In the genomic region with DNA sequence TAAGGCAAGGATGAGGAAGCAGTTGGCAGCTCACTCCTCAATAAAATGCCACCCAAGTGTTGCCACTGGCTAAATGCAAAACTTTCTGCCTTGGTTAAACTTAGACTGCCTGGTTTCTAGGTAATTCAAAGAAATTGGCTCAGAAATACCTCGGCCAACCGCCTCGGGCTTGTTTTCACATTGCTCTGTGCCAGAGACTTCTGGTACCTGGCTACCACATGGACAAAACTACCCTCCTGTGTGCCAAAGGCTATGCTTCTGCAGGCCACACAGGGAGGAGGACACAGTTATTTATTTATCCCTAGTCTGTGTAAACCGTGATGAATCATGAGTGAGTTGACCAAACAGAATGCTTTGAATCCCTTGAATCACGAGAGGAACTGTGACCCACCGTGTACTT, we compare ENCODE assay signal across 25 mouse cellular contexts.
DNase-seq lines count a peak whose midpoint lies in the region; ATAC-seq and TF ChIP-seq lines count a peak whose summit lies in the region.
"Had no signal": no experiment of that assay in that cellular context is flagged by ENCODE, and none has a peak within 500 bp of the region (broad histone marks: within the 10 kb centered on the region; RNA-seq: fewer than 3 reads in every experiment).

No protein-coding gene starts in this region.

- no peaks in the 10 kb centered on the region for H3K27me3 ChIP-seq in kidney, embryonic 14.5 days (ENCODE audit: control insufficient read depth, insufficient read depth, low read length)
- no peaks in the 10 kb centered on the region for H3K27me3 ChIP-seq in myocyte (ENCODE audit: control insufficient read depth, insufficient read depth, insufficient read length)
- H3K27me3 ChIP-seq in liver, embryonic 11.5 days (replicated peaks; ENCODE audit: control insufficient read depth, insufficient read depth, low read length), result no peaks in the 10 kb centered on the region
- H3K27me3 ChIP-seq: heart, embryonic 12.5 days; limb, embryonic 13.5 days; midbrain, embryonic 15.5 days; neural tube, embryonic 13.5 days had no signal

- no peak overlapping the region for H3K4me3 ChIP-seq in kidney, embryonic 14.5 days (ENCODE audit: low read length)
- H3K4me3 ChIP-seq in myocyte, result no peak overlapping the region
- H3K4me3 ChIP-seq in liver, embryonic 11.5 days (ENCODE audit: low read depth, low read length), result no peak overlapping the region
- H3K4me3 ChIP-seq: gastrocnemius, adult 2 months; heart, embryonic 12.5 days; hindbrain, embryonic 10.5 days; limb, embryonic 13.5 days; midbrain, embryonic 15.5 days; neural tube, embryonic 13.5 days had no signal

- ATAC-seq in kidney, embryonic 14.5 days (ENCODE audit: low FRiP score, low TSS enrichment), result no peak
- no peak for ATAC-seq in liver, embryonic 11.5 days (replicated peaks; ENCODE audit: low FRiP score)
- ATAC-seq: forebrain, embryonic 14.5 days; hindbrain, postnatal 0 days; intestine, postnatal 0 days; midbrain, embryonic 15.5 days had no signal

- no peaks in the 10 kb centered on the region for H3K36me3 ChIP-seq in kidney, embryonic 14.5 days (ENCODE audit: control insufficient read depth, insufficient read depth, low read length)
- no peaks in the 10 kb centered on the region for H3K36me3 ChIP-seq in myocyte (ENCODE audit: control insufficient read depth, insufficient read depth)
- H3K36me3 ChIP-seq in liver, embryonic 11.5 days (ENCODE audit: control insufficient read depth, insufficient read depth, low read length), result no peaks in the 10 kb centered on the region
- H3K36me3 ChIP-seq: heart, embryonic 12.5 days; hindbrain, embryonic 10.5 days; limb, embryonic 13.5 days; midbrain, embryonic 15.5 days; neural tube, embryonic 13.5 days had no signal

- H3K27ac ChIP-seq in kidney, embryonic 14.5 days (ENCODE audit: low read depth, low read length), result no peak overlapping the region
- no peak overlapping the region for H3K27ac ChIP-seq in liver, embryonic 11.5 days (ENCODE audit: low read depth, low read length)
- H3K27ac ChIP-seq: gastrocnemius, adult 2 months; hindbrain, embryonic 10.5 days; hindbrain, postnatal 0 days; limb, embryonic 13.5 days; liver, embryonic 14.5 days; midbrain, embryonic 15.5 days; neural tube, embryonic 13.5 days had no signal

- no peak overlapping the region for H3K4me2 ChIP-seq in kidney, embryonic 14.5 days (replicated peaks; ENCODE audit: low read depth, low read length)
- H3K4me2 ChIP-seq in myocyte (ENCODE audit: low read depth), result peak overlapping the region; percentile 26
- no peak overlapping the region for H3K4me2 ChIP-seq in liver, embryonic 11.5 days
- H3K4me2 ChIP-seq: heart, embryonic 12.5 days; limb, embryonic 13.5 days; lung, embryonic 14.5 days; midbrain, embryonic 15.5 days; neural tube, embryonic 13.5 days had no signal

- H3K9ac ChIP-seq in kidney, embryonic 14.5 days (ENCODE audit: low read depth, low read length), result no peak overlapping the region
- no peak overlapping the region for H3K9ac ChIP-seq in liver, embryonic 11.5 days (ENCODE audit: low read depth, low read length)
- H3K9ac ChIP-seq: heart, embryonic 12.5 days; limb, embryonic 13.5 days; liver, embryonic 14.5 days; lung, embryonic 14.5 days; midbrain, embryonic 15.5 days; neural tube, embryonic 13.5 days had no signal

- H3ac ChIP-seq in myocyte (ENCODE audit: control insufficient read depth, insufficient read length), result no peak overlapping the region

- no peaks in the 10 kb centered on the region for H3K79me2 ChIP-seq in myocyte (ENCODE audit: control insufficient read depth, insufficient read depth)

- DNase-seq in kidney, adult 11 months, result peak; percentile 88
- DNase-seq in NIH3T3 (ENCODE audit: low read depth), result peak; percentile 6
- peak; percentile 88 for DNase-seq in kidney, adult 9 months
- no peak for DNase-seq in ovary, postnatal 36 days (ENCODE audit: low spot score)
- no peak for DNase-seq in liver, embryonic 11.5 days (ENCODE audit: low spot score)
- DNase-seq: adrenal gland, postnatal 25 days; embryo, embryonic 11 days; gastrocnemius, adult 2 months; heart, postnatal 10 days; lung, embryonic 14.5 days; lung, postnatal 4 days; right cerebral cortex, adult 18-20 months; right cerebral cortex, postnatal 4 days; thymus, postnatal 14 days had no signal

- H3K9me3 ChIP-seq in kidney, embryonic 14.5 days (ENCODE audit: control insufficient read depth, low read length), result no peaks in the 10 kb centered on the region
- H3K9me3 ChIP-seq in liver, embryonic 11.5 days (ENCODE audit: control insufficient read depth, low read length), result no peaks in the 10 kb centered on the region
- H3K9me3 ChIP-seq: heart, embryonic 12.5 days; hindbrain, embryonic 10.5 days; limb, embryonic 13.5 days; midbrain, embryonic 15.5 days; neural tube, embryonic 13.5 days had no signal

- H3K4me1 ChIP-seq in kidney, embryonic 14.5 days (ENCODE audit: control insufficient read depth, insufficient read depth, low read length), result no peaks in the 10 kb centered on the region
- H3K4me1 ChIP-seq in liver, embryonic 11.5 days (replicated peaks; ENCODE audit: control insufficient read depth, insufficient read depth, low read length), result no peaks in the 10 kb centered on the region
- H3K4me1 ChIP-seq: heart, embryonic 12.5 days; hindbrain, embryonic 10.5 days; midbrain, embryonic 15.5 days; neural tube, embryonic 13.5 days had no signal

- no peak for TF ChIP-seq POLR2A in myocyte (IDR thresholded peaks at IDR 0.05; ENCODE audit: insufficient read length, low read depth)

- 83% methylated on average over 6 of the region's 6 CpGs for WGBS in kidney, embryonic 14.5 days
- WGBS in liver, embryonic 11.5 days, result 75% methylated on average over 6 of the region's 6 CpGs

TF ChIP-seq in myocyte, 11 proteins besides CTCF, POLR2A, EP300 and RAD21:
- TF ChIP-seq MYOG (IDR thresholded peaks at IDR 0.05; ENCODE audit: control insufficient read depth in 1 of 3, insufficient read depth in 1 of 3, insufficient read length in 2 of 3, low read depth in 2 of 3), result no peak
- TF ChIP-seq USF1 (IDR thresholded peaks at IDR 0.05; ENCODE audit: low read depth), result no peak
- no peak for TF ChIP-seq MAX (IDR thresholded peaks at IDR 0.05; ENCODE audit: low read depth)
- TF ChIP-seq TCF3 (IDR thresholded peaks at IDR 0.05; ENCODE audit: insufficient read length, low read depth), result no peak
- TF ChIP-seq MYOD1 (IDR thresholded peaks at IDR 0.05; ENCODE audit: control insufficient read depth in 1 of 3, insufficient read length in 2 of 3, low read depth in 2 of 3), result no peak
- no peak for TF ChIP-seq POLR2AphosphoS2 (IDR thresholded peaks at IDR 0.05; ENCODE audit: insufficient read length, low read depth)
- TF ChIP-seq REST (IDR thresholded peaks at IDR 0.05; ENCODE audit: insufficient read depth, insufficient read length), result no peak
- TF ChIP-seq E2F4 (IDR thresholded peaks at IDR 0.05; ENCODE audit: insufficient read depth), result no peak
- TF ChIP-seq CEBPB (IDR thresholded peaks at IDR 0.05; ENCODE audit: insufficient read depth, poor library complexity, severe bottlenecking), result no peak
- no peak for TF ChIP-seq TCF12 (IDR thresholded peaks at IDR 0.05; ENCODE audit: insufficient read depth, poor library complexity, severe bottlenecking)

Comparison
In these comparisons a context has a peak if more than half of its experiments do, and no peak if none do; other contexts are left out.
1. DNase-seq: peak in kidney, adult 11 months (single experiment), NIH3T3 (single experiment) and kidney, adult 9 months (single experiment); none in ovary, postnatal 36 days (single experiment) and liver, embryonic 11.5 days (single experiment).